Mouse (Mus musculus): ENCODE results near the gene Gm21746. TPM values are rescaled to one million over a fixed set of nuclear protein-coding genes. Genes with fewer than 3 reads are reported as not detected.
"Not testable (repeated sequence)": the region's sequence is repeated elsewhere in the genome, so short reads cannot be mapped to it uniquely, and the experiment has no call there.

Gene Gm21746
- polyA plus RNA-seq (2016; fragmentation: Nextera tagmentation; extraction: Ambion mirVana) = not detected in 2 replicates

DNA sequence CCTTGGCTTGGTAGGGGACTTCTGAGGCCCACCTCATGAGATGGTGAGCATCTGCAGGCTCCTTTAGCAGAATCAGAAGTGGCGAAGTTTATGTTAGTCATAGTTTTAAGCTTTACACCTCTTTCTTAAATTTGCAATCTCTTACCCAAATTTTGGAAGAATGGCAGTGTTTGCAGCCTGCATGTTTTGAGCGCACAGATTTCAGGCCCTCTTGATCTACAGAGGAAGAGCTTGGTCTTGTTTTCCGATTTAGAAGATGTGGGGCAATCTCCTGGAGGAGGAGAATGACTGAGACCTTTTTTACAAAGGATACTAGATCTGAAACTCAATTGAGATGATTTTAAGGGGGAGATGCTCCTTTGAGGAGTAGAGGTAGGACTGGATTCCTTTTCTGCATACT, at the start of gene Gm21746:
Gm21746 (minus strand) TSS at position 101 of the 400 bp plus-strand sequence.
- not testable (repeated sequence) for H3K27me3 ChIP-seq (ENCODE audit: insufficient read depth, poor library complexity, severe bottlenecking); H3K27ac ChIP-seq; H3K36me3 ChIP-seq; DNase-seq (ENCODE audit: low spot score); H3K9me3 ChIP-seq; H3K4me3 ChIP-seq; H3K4me1 ChIP-seq (replicated peaks)
- WGBS = 63% methylated on average over 2 of the region's 3 CpGs

DNA sequence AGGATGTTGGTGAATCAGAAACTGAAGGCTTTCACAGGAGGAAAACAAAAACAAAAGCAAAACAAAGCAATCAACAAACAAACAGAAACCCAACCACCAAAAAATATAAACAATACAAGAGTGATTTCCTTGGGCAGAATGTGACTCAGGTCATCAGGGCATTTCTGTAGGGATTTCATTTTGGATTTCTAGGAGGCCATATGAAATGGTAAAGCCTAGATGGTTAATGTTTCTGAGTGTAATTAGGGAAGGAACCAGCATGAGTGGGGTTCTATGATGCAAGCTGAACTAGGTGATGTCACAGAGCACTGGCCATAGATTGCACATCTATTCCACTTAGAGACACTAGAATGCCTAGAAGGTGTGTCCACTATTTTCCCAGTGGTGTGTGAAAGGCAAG, 29.0 kb upstream of the Gm21746 start, which contains the start of gene Gm20873:
Gm20873 (plus strand) TSS at position 301 of the 400 bp plus-strand sequence.
- H3K36me3 ChIP-seq; H3K4me1 ChIP-seq (replicated peaks); H3K27ac ChIP-seq; H3K27me3 ChIP-seq (ENCODE audit: insufficient read depth, poor library complexity, severe bottlenecking); H3K9me3 ChIP-seq; H3K4me3 ChIP-seq; DNase-seq (ENCODE audit: low spot score): not testable (repeated sequence)

Other genes with a start within 250 kb of the Gm21746 start
- gene Gm20873, start 29.1 kb upstream of the Gm21746 start, polyA plus RNA-seq (2016; fragmentation: Nextera tagmentation; extraction: Ambion mirVana) = not detected in 2 replicates

Data from hindbrain, embryonic 10.5 days (tissue).